Mouse (Mus musculus): ENCODE results near the gene Pum1. TPM values are rescaled to one million over a fixed set of nuclear protein-coding genes. Genes with fewer than 3 reads are reported as not detected.
A peak's percentile ranks its signal among the peaks of the same experiment; 100 is the strongest.

Gene Pum1
- total RNA-seq, 2 experiments from 2014 or later, result 55.5 to 62.1 TPM

GRCm38 (mm10) chr4:130805746-130806145 lies 142.6 kb downstream of the Pum1 start:
- no peak for DNase-seq
- intact Hi-C loops (cut with DNase I), result no loop called here

GRCm38 (mm10) chr4:130806746-130807145 lies 143.6 kb downstream of the Pum1 start:
- intact Hi-C loops (cut with DNase I), result no loop called here
- DNase-seq, result no peak

GRCm38 (mm10) chr4:130809784-130810183 lies 146.7 kb downstream of the Pum1 start:
- intact Hi-C loops (cut with DNase I), result no loop called here
- no peak for DNase-seq

GRCm38 (mm10) chr4:130810845-130811244 lies 147.7 kb downstream of the Pum1 start:
- no peak for DNase-seq
- intact Hi-C loops (cut with DNase I), result no loop called here

GRCm38 (mm10) chr4:130811385-130811784 lies 148.3 kb downstream of the Pum1 start:
- intact Hi-C loops (cut with DNase I), result no loop called here
- no peak for DNase-seq

- intact Hi-C loops (cut with DNase I), result no loop called here
- no peak for DNase-seq
These were observed 150.8 kb downstream of the Pum1 start for GRCm38 (mm10) chr4:130813958-130814357.

GRCm38 (mm10) chr4:130814742-130815330 lies 151.7 kb downstream of the Pum1 start:
- intact Hi-C loops (cut with DNase I), result no loop called here
- no peak for DNase-seq

GRCm38 (mm10) chr4:130815860-130816259 lies 152.7 kb downstream of the Pum1 start:
- DNase-seq, result no peak
- intact Hi-C loops (cut with DNase I), result no loop called here

GRCm38 (mm10) chr4:130819806-130820205 lies 156.7 kb downstream of the Pum1 start:
- DNase-seq, result no peak
- intact Hi-C loops (cut with DNase I), result loop anchor here (2.0 kb wide), 1 partner anchor 23 kb away; no protein-coding TSS in a partner anchor

GRCm38 (mm10) chr4:130820594-130821255 lies 157.6 kb downstream of the Pum1 start:
- DNase-seq, result no peak
- intact Hi-C loops (cut with DNase I), result no loop called here

GRCm38 (mm10) chr4:130828851-130829673 lies 165.9 kb downstream of the Pum1 start:
- intact Hi-C loops (cut with DNase I), result no loop called here
- peak; percentile 71 to 79 for DNase-seq

Other genes starting within 250 kb of the Pum1 start
- gene Nkain1, start 89.1 kb upstream of the Pum1 start, total RNA-seq (2021), result 1 to 10 TPM; 4.0 to 7.7 TPM
- 10 to 100 TPM; 35.5 to 46.0 TPM for gene Sdc3, start 129.2 kb downstream of the Pum1 start, total RNA-seq (2021)
- gene Laptm5, start 249.8 kb downstream of the Pum1 start, total RNA-seq (2021), result 10 to 100 TPM; 20.7 to 27.1 TPM